In genomic region chr17:28050210-28050609, GRCm38 (mm10) we compare ENCODE assay signal across 21 mouse cellular contexts. TPM values are rescaled to one million over a fixed set of nuclear protein-coding genes. Genes with fewer than 3 reads are reported as not detected.
DNase-seq lines count a peak whose midpoint lies in the region; ATAC-seq lines count a peak whose summit lies in the region.
"Had no signal": no experiment of that assay in that cellular context is flagged by ENCODE, and none has a peak within 500 bp of the region (broad histone marks: within the 10 kb centered on the region; RNA-seq: fewer than 3 reads in every experiment).

No protein-coding gene starts in this region.

- no peaks in the 10 kb centered on the region for H3K27me3 ChIP-seq in heart, embryonic 10.5 days (ENCODE audit: insufficient read depth, poor library complexity, severe bottlenecking)
- no peaks in the 10 kb centered on the region for H3K27me3 ChIP-seq in neural tube, embryonic 12.5 days (replicated peaks)
- H3K27me3 ChIP-seq: embryonic facial prominence, embryonic 12.5 days had no signal

- peaks cover 8% of the 10 kb centered on the region for H3K4me1 ChIP-seq in heart, embryonic 10.5 days
- no peaks in the 10 kb centered on the region for H3K4me1 ChIP-seq in neural tube, embryonic 12.5 days
- H3K4me1 ChIP-seq: embryonic facial prominence, embryonic 12.5 days had no signal

- H3K4me3 ChIP-seq in heart, embryonic 10.5 days = no peak overlapping the region
- H3K4me3 ChIP-seq in neural tube, embryonic 12.5 days = no peak overlapping the region
- H3K4me3 ChIP-seq: embryonic facial prominence, embryonic 12.5 days had no signal

- intact Hi-C loops in heart, postnatal 10 days (cut with DNase I) = no loop called here

- WGBS in heart, embryonic 10.5 days = 89% methylated on average over 8 of the region's 8 CpGs
- 96% methylated on average over 8 of the region's 8 CpGs for WGBS in neural tube, embryonic 12.5 days

- no peaks in the 10 kb centered on the region for H3K9me3 ChIP-seq in heart, embryonic 10.5 days
- no peaks in the 10 kb centered on the region for H3K9me3 ChIP-seq in neural tube, embryonic 12.5 days
- H3K9me3 ChIP-seq: embryonic facial prominence, embryonic 12.5 days had no signal

- no peak overlapping the region for H3K4me2 ChIP-seq in neural tube, embryonic 12.5 days (replicated peaks)
- H3K4me2 ChIP-seq: embryonic facial prominence, embryonic 12.5 days; hindbrain, embryonic 14.5 days had no signal

- H3K27ac ChIP-seq in heart, embryonic 10.5 days = no peak overlapping the region
- no peak overlapping the region for H3K27ac ChIP-seq in neural tube, embryonic 12.5 days
- H3K27ac ChIP-seq: embryonic facial prominence, embryonic 12.5 days; hindbrain, embryonic 14.5 days; liver, embryonic 14.5 days; macrophage; stomach, postnatal 0 days had no signal

- H3K9ac ChIP-seq in neural tube, embryonic 12.5 days = 0 out of 2 replicates have a peak overlapping the region, but pooled peaks have one; percentile 29
- H3K9ac ChIP-seq: embryonic facial prominence, embryonic 12.5 days; forebrain, postnatal 0 days; hindbrain, embryonic 14.5 days; liver, embryonic 14.5 days had no signal

- no peak for ATAC-seq in neural tube, embryonic 12.5 days (ENCODE audit: low FRiP score, low read depth)
- ATAC-seq: forebrain, postnatal 0 days had no signal

- peaks cover 58% of the 10 kb centered on the region for H3K36me3 ChIP-seq in heart, embryonic 10.5 days
- peaks cover 66% of the 10 kb centered on the region for H3K36me3 ChIP-seq in neural tube, embryonic 12.5 days

- DNase-seq in adrenal gland, postnatal 10 days = peak; percentile 71
- no peak for DNase-seq in adrenal gland, adult 8-10 months
- peak; percentile 32 to 36 for DNase-seq in heart, postnatal 10 days
- DNase-seq in heart, embryonic 10.5 days (ENCODE audit: low spot score) = no peak
- DNase-seq in neural tube, embryonic 10.5 days (ENCODE audit: extremely low spot score, low spot score) = no peak
- no peak for DNase-seq in layer of hippocampus, postnatal 36 days
- DNase-seq in right cerebral cortex, postnatal 25 days = no peak
- DNase-seq: forebrain, postnatal 0 days; gastrocnemius, postnatal 14 days; heart, adult 11 months; kidney, adult 8-10 months; kidney, postnatal 14 days; thymus, adult 2 months; thymus, postnatal 4 days had no signal

RNA-seq across cellular contexts. Expression of gene Tcp11, which starts 30.2 kb away (rescaled TPM):
- under 1 TPM; 0.24 to 0.57 TPM for total RNA-seq in adrenal gland, postnatal 10 days (2021)
- total RNA-seq in adrenal gland, adult 8-10 months (2022) = under 1 TPM in 1 of 4 experiments, not detected in 3; 0.46 TPM
- under 1 TPM; 0.12 to 0.25 TPM for total RNA-seq in heart, postnatal 10 days (2021)
- polyA plus RNA-seq in heart, embryonic 10.5 days (2016; fragmentation: Nextera tagmentation; extraction: Ambion mirVana) = 0.59 and 0.67 TPM in 2 replicates
- 1.3 and 1.4 TPM in 2 replicates for polyA plus RNA-seq in neural tube, embryonic 12.5 days (2016; fragmentation: Nextera tagmentation; extraction: Ambion mirVana)
- 1 to 10 TPM; 1.0 to 1.5 TPM for total RNA-seq in layer of hippocampus, postnatal 36 days (2021)
- total RNA-seq: gastrocnemius, postnatal 14 days; heart, postnatal 36 days had no signal
- polyA plus RNA-seq: macrophage had no signal

Comparison
In these comparisons a context has a peak if more than half of its experiments do, and no peak if none do; other contexts are left out.
1. DNase-seq: peak in adrenal gland, postnatal 10 days (single experiment) and heart, postnatal 10 days (2 of 2); none in adrenal gland, adult 8-10 months (single experiment), heart, embryonic 10.5 days (single experiment), neural tube, embryonic 10.5 days (single experiment), layer of hippocampus, postnatal 36 days (0 of 2) and right cerebral cortex, postnatal 25 days (single experiment).